Mouse (Mus musculus) CH12.LX (cell line): ENCODE data around the gene Emc6. TPM values are rescaled to one million over a fixed set of nuclear protein-coding genes. Genes with fewer than 3 reads are reported as not detected.

Experiments used
- DNase-seq: peaks from one replicate; pipeline ENCODE4 v3.0.0-alpha.2; 2013; ENCODE audit errors: extremely low read depth
- H3K27ac ChIP-seq: 2 replicates; pipeline ENCODE4 v1.5.1; 2012; ENCODE audit warnings: low read depth, mild to moderate bottlenecking, control low read depth, moderate library complexity; ENCODE audit not compliant: insufficient read depth
- H3K27me3 ChIP-seq: replicated peaks from 2 replicates; pipeline ENCODE3; 2012; ENCODE audit warnings: inconsistent platforms
- H3K36me3 ChIP-seq, 2 experiments: replicated peaks in 1 of 2; 2 replicates each; pipeline versions ENCODE3 to v1.6.1; 2012; ENCODE audit warnings: inconsistent platforms in 1 of 2, low read length in 1 of 2, mild to moderate bottlenecking in 1 of 2, mixed read lengths in 1 of 2, moderate library complexity in 1 of 2; ENCODE audit not compliant: control insufficient read depth in 1 of 2, insufficient read depth in 1 of 2
- H3K4me1 ChIP-seq, 2 experiments: 2 replicates each; pipeline ENCODE4 v1.6.1; 2012; ENCODE audit warnings: inconsistent platforms in 1 of 2, moderate library complexity in 1 of 2; ENCODE audit not compliant: insufficient read depth in 2 of 2, control insufficient read depth in 1 of 2
- H3K4me2 ChIP-seq: 2 replicates; pipeline ENCODE4 v1.6.1; 2012; ENCODE audit warnings: low read depth, mild to moderate bottlenecking, control low read depth; ENCODE audit not compliant: poor library complexity, insufficient read depth, severe bottlenecking
- H3K4me3 ChIP-seq, 3 experiments: fragments of 150-350 bp in 1 of 3; sonication (generic) in 1 of 3; replicated peaks in 1 of 3; 2 replicates each; pipeline versions ENCODE3 to v1.5.1; 2011 to 2012; ENCODE audit warnings: low read depth in 2 of 3, low read length in 2 of 3, mild to moderate bottlenecking in 2 of 3, moderate library complexity in 2 of 3, control low read depth in 1 of 3, improper control_type of control experiment in 1 of 3, inconsistent platforms in 1 of 3, mixed read lengths in 1 of 3; ENCODE audit not compliant: poor library complexity in 1 of 3
- H3K79me2 ChIP-seq: replicated peaks from 2 replicates; pipeline ENCODE4 v1.6.1; 2012; ENCODE audit warnings: mild to moderate bottlenecking, moderate library complexity; ENCODE audit not compliant: control insufficient read depth, poor library complexity, insufficient read depth, severe bottlenecking; ENCODE audit errors: extremely low read depth
- H3K9ac ChIP-seq: 2 replicates; pipeline ENCODE4 v1.6.1; 2012; ENCODE audit warnings: low read depth, mild to moderate bottlenecking, control low read depth, moderate library complexity; ENCODE audit not compliant: insufficient read depth
- H3K9me3 ChIP-seq: replicated peaks from 2 replicates; pipeline ENCODE3; 2012; ENCODE audit warnings: low read length, inconsistent platforms, mixed read lengths
- BHLHE40 ChIP-seq: IDR thresholded peaks from 2 replicates; pipeline ENCODE4 v1.6.1; 2011; ENCODE audit warnings: mild to moderate bottlenecking, low read depth, low read length, improper control_type of control experiment
- CHD1 ChIP-seq: IDR thresholded peaks from 2 replicates; pipeline ENCODE4 v1.6.1; 2012; ENCODE audit warnings: low read depth, low read length, improper control_type of control experiment, inconsistent platforms
- CHD2 ChIP-seq: IDR thresholded peaks from 2 replicates; pipeline ENCODE4 v1.6.1; 2011; ENCODE audit warnings: low read length, improper control_type of control experiment
- CTCF ChIP-seq, 2 experiments: IDR thresholded peaks in 1 of 2; conservative IDR thresholded peaks in 1 of 2; 2 replicates each; pipeline ENCODE4 v1.5.1; 2011 to 2012; ENCODE audit warnings: low read depth in 2 of 2, low read length in 2 of 2, improper control_type of control experiment in 1 of 2, inconsistent platforms in 1 of 2, mild to moderate bottlenecking in 1 of 2, moderate library complexity in 1 of 2
- E2F4 ChIP-seq: IDR thresholded peaks from 2 replicates; pipeline ENCODE4 v1.6.1; 2011; ENCODE audit warnings: low read depth, low read length, improper control_type of control experiment; ENCODE audit not compliant: insufficient replicate concordance
- ELF1 ChIP-seq: IDR thresholded peaks from 2 replicates; pipeline ENCODE4 v1.6.1; 2014; ENCODE audit warnings: low read depth, mild to moderate bottlenecking, inconsistent platforms, low read length, improper control_type of control experiment
- EP300 ChIP-seq: IDR thresholded peaks from 2 replicates; pipeline ENCODE4 v1.6.1; 2011; ENCODE audit warnings: low read length, improper control_type of control experiment
- ETS1 ChIP-seq: conservative IDR thresholded peaks from 2 replicates; pipeline ENCODE4 v1.6.1; 2012; ENCODE audit warnings: low read depth, mild to moderate bottlenecking, inconsistent platforms, low read length, improper control_type of control experiment, moderate library complexity
- GABPA ChIP-seq: IDR thresholded peaks from 2 replicates; pipeline ENCODE4 v1.6.1; 2012; ENCODE audit warnings: low read depth, low read length, improper control_type of control experiment, inconsistent platforms; ENCODE audit not compliant: insufficient replicate concordance
- HCFC1 ChIP-seq: IDR thresholded peaks from 2 replicates; pipeline ENCODE4 v1.6.1; 2012; ENCODE audit warnings: low read depth, mild to moderate bottlenecking, inconsistent platforms, low read length, improper control_type of control experiment
- IRF4 ChIP-seq: IDR thresholded peaks from 2 replicates; pipeline ENCODE4 v1.6.1; 2014; ENCODE audit warnings: low read depth, mild to moderate bottlenecking, inconsistent platforms, low read length, improper control_type of control experiment
- JUN ChIP-seq: IDR thresholded peaks from 2 replicates; pipeline ENCODE4 v1.6.1; 2011; ENCODE audit warnings: low read depth, mild to moderate bottlenecking, low read length, improper control_type of control experiment, moderate library complexity; ENCODE audit not compliant: insufficient read depth
- JUND ChIP-seq: conservative IDR thresholded peaks from 2 replicates; pipeline ENCODE4 v1.6.1; 2011; ENCODE audit warnings: low read depth, low read length, improper control_type of control experiment
- KAT2A ChIP-seq: IDR thresholded peaks from 2 replicates; pipeline ENCODE4 v1.6.1; 2012; ENCODE audit warnings: low read length, improper control_type of control experiment, inconsistent platforms; ENCODE audit not compliant: insufficient replicate concordance
- MAFK ChIP-seq: IDR thresholded peaks from 2 replicates; pipeline ENCODE4 v1.6.1; 2011; ENCODE audit warnings: low read length, improper control_type of control experiment; ENCODE audit not compliant: insufficient replicate concordance
- MAX ChIP-seq: IDR thresholded peaks from 2 replicates; pipeline ENCODE4 v1.6.1; 2011; ENCODE audit warnings: low read length, improper control_type of control experiment
- MAZ ChIP-seq: IDR thresholded peaks from 2 replicates; pipeline ENCODE4 v1.6.1; 2012; ENCODE audit warnings: low read depth, mild to moderate bottlenecking, inconsistent platforms, low read length, improper control_type of control experiment, moderate library complexity
- MEF2A ChIP-seq: IDR thresholded peaks from 2 replicates; pipeline ENCODE4 v1.6.1; 2014; ENCODE audit warnings: low read depth, mild to moderate bottlenecking, inconsistent platforms, low read length, improper control_type of control experiment, borderline replicate concordance
- MXI1 ChIP-seq: IDR thresholded peaks from 2 replicates; pipeline ENCODE4 v1.6.1; 2011; ENCODE audit warnings: mild to moderate bottlenecking, low read depth, low read length, improper control_type of control experiment
- MYC ChIP-seq: IDR thresholded peaks from 2 replicates; pipeline ENCODE4 v1.6.1; 2011; ENCODE audit warnings: low read depth, mild to moderate bottlenecking, improper control_type of control experiment, low read length
- NELFE ChIP-seq: IDR thresholded peaks from 2 replicates; pipeline ENCODE4 v1.6.1; 2011; ENCODE audit warnings: low read depth, low read length, improper control_type of control experiment
- NRF1 ChIP-seq: IDR thresholded peaks from 2 replicates; pipeline ENCODE4 v1.6.1; 2014; ENCODE audit warnings: low read depth, mild to moderate bottlenecking, inconsistent platforms, low read length, improper control_type of control experiment, moderate library complexity
- PAX5 ChIP-seq: IDR thresholded peaks from 2 replicates; pipeline ENCODE4 v1.6.1; 2012; ENCODE audit warnings: low read length, inconsistent platforms, mixed read lengths
- POLR2A ChIP-seq: IDR thresholded peaks from 2 replicates; pipeline ENCODE4 v1.6.1; 2011; ENCODE audit warnings: low read depth, mild to moderate bottlenecking, improper control_type of control experiment, low read length
- POLR2AphosphoS2 ChIP-seq: IDR thresholded peaks from 2 replicates; pipeline ENCODE4 v1.6.1; 2011; ENCODE audit warnings: low read depth, low read length, improper control_type of control experiment
- RAD21 ChIP-seq: IDR thresholded peaks from 2 replicates; pipeline ENCODE4 v1.6.1; 2011; ENCODE audit warnings: low read depth, mild to moderate bottlenecking, low read length, improper control_type of control experiment, moderate library complexity
- RCOR1 ChIP-seq: conservative IDR thresholded peaks from 2 replicates; pipeline ENCODE4 v1.6.1; 2012; ENCODE audit warnings: low read depth, mild to moderate bottlenecking, inconsistent platforms, low read length, improper control_type of control experiment
- SIN3A ChIP-seq: IDR thresholded peaks from 2 replicates; pipeline ENCODE4 v1.6.1; 2012; ENCODE audit warnings: low read length, improper control_type of control experiment, inconsistent platforms
- SMC3 ChIP-seq: IDR thresholded peaks from 2 replicates; pipeline ENCODE4 v1.6.1; 2011; ENCODE audit warnings: low read depth, low read length, improper control_type of control experiment
- TBP ChIP-seq: conservative IDR thresholded peaks from 2 replicates; pipeline ENCODE4 v1.6.1; 2011; ENCODE audit warnings: low read depth, low read length, improper control_type of control experiment
- TCF12 ChIP-seq: IDR thresholded peaks from 2 replicates; pipeline ENCODE4 v1.6.1; 2014; ENCODE audit warnings: low read depth, mild to moderate bottlenecking, inconsistent platforms, low read length, improper control_type of control experiment
- UBTF ChIP-seq: IDR thresholded peaks from 2 replicates; pipeline ENCODE4 v1.6.1; 2012; ENCODE audit warnings: low read depth, mild to moderate bottlenecking, inconsistent platforms, low read length, improper control_type of control experiment, moderate library complexity
- USF1 ChIP-seq: IDR thresholded peaks from 2 replicates; pipeline ENCODE4 v1.6.1; 2014; ENCODE audit warnings: low read depth, mild to moderate bottlenecking, inconsistent platforms, low read length, improper control_type of control experiment
- USF2 ChIP-seq: conservative IDR thresholded peaks from 2 replicates; pipeline ENCODE4 v1.6.1; 2011; ENCODE audit warnings: low read depth, low read length, improper control_type of control experiment
- ZC3H11A ChIP-seq: IDR thresholded peaks from 2 replicates; pipeline ENCODE4 v1.6.1; 2012; ENCODE audit warnings: low read depth, mild to moderate bottlenecking, inconsistent platforms, low read length, improper control_type of control experiment
- ZKSCAN1 ChIP-seq: IDR thresholded peaks from 2 replicates; pipeline ENCODE4 v1.6.1; 2012; ENCODE audit warnings: low read depth, inconsistent platforms, low read length, improper control_type of control experiment, borderline replicate concordance
- ZMIZ1 ChIP-seq: IDR thresholded peaks from 2 replicates; pipeline ENCODE4 v1.6.1; 2012; ENCODE audit warnings: low read depth, mild to moderate bottlenecking, inconsistent platforms, low read length, improper control_type of control experiment
- ZNF384 ChIP-seq: IDR thresholded peaks from 2 replicates; pipeline ENCODE4 v1.6.1; 2012; ENCODE audit warnings: low read depth, low read length, improper control_type of control experiment, inconsistent platforms
- dilution Hi-C: fragments of 300-500 bp; cut with MboI; formaldehyde crosslinking; loops from 2 replicates; pipeline ENCODE4 v1.14.3; 2020; ENCODE audit warnings: low sequenced_read_pairs; ENCODE audit not compliant: extremely low pct_unique_long_range_greater_than_20kb, extremely low pct_ligation_motif_present
- in situ Hi-C: fragments of 300-500 bp; cut with MboI; formaldehyde crosslinking; loops from 3 replicates; pipeline ENCODE4 v1.14.3; 2019; ENCODE audit warnings: low sequenced_read_pairs, low pct_ligation_motif_present, low pct_unique_long_range_greater_than_20kb, mixed read lengths
- polyA plus RNA-seq: library from polyadenylated mRNA; unstranded; fragments of >175 nt; gene quantifications from 2 replicates; pipeline ENCODE4 v1.2.1, GENCODE M21; 2012; ENCODE audit warnings: low read depth; ENCODE audit not compliant: insufficient read length
- total RNA-seq, 2 experiments: library from RNA; depleted of rRNA; stranded (reverse); fragments of 300-350 nt in 1 of 2; fragments of >200 nt in 1 of 2; gene quantifications; 2 replicates each; pipeline ENCODE4 v1.2.3; 2012 to 2014

Gene Emc6
- total and polyA plus RNA-seq, 3 experiments, result 124 to 292 (median 138) TPM

DNA sequence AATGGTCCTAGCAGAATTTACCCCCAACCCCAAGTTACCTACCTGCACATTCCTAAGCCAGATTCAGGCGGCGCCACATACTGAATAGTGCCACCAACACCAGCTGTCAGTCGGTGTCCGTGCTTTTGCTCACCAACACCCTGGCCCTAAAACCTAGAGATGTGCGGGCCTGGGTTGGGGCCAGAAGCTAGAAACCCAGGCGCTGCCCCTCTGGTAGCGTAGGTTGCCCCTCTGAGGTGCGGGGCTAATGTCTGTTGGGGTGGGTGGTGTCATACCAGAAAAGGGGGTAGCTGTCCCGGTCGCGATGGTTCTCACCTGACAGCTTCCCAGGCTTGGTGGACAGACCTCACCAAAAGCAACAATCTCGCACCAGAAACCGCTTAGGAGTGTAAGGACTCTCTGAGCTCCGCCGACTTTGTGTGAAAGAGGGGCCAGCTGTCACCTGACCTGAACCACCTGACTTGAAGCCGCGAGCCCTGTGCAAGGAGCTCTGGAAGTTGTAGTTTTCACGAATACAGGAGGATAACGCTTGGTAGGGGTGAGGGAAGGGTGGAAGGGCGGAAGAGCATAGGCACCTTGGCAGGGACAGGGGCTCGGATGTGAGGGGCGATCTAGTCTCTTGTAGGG is 21.9 kb upstream of the Emc6 start, which contains the start of gene Ctns:
Gene Ctns, minus strand, starts transcription at position 440 of the 627 bp plus-strand sequence.
- Histone ChIP-seq H3K9ac (peak within 1 kb of the TSS; percentile 76), H3K36me3 (peaks cover 0 to 7% of the 10 kb centered on the region in 2 experiments), H3K27me3 (peaks cover 2% of the 10 kb centered on the region), H3K79me2 (no peaks in the 10 kb centered on the region), H3K4me3 (peak within 1 kb of the TSS; percentile 70 to 91 (median 79)), H3K4me2 (peak within 1 kb of the TSS; percentile 90), H3K4me1 (peaks cover 6 to 25% of the 10 kb centered on the region in 2 experiments; a peak in 3 of 4 replicates), H3K27ac (no peak within 1 kb of the TSS), H3K9me3 (no peaks in the 10 kb centered on the region)
- dilution Hi-C loops (no loop called here), in situ Hi-C loops (no loop called here)
- TF ChIP-seq CHD2 (no peak; the same call in 1 of the 2 replicates), KAT2A (peak; percentile 70; the same call in 1 of the 2 replicates), MAFK (no peak), UBTF (no peak), ZMIZ1 (no peak), GABPA (no peak), TBP (no peak), MEF2A (no peak), ETS1 (no peak), PAX5 (no peak), ZKSCAN1 (no peak), BHLHE40 (peak; percentile 54), MAX (no peak), MYC (no peak), E2F4 (no peak), NRF1 (peak; percentile 12; the same call in 1 of the 2 replicates), TCF12 (no peak), USF1 (peak; percentile 92), POLR2A (no peak), USF2 (peak; percentile 91), CHD1 (no peak), HCFC1 (peak; percentile 92), MXI1 (no peak; the same call in 1 of the 2 replicates), JUND (no peak), EP300 (no peak), ZC3H11A (no peak), NELFE (peak; percentile 35; the same call in 1 of the 2 replicates), JUN (no peak), MAZ (0 out of 2 replicates have a peak, but pooled peaks have one; percentile 10), ZNF384 (no peak), RAD21 (no peak), POLR2AphosphoS2 (no peak), SMC3 (no peak), CTCF (conservative IDR thresholded peaks at IDR 0.05 in 1 of 2, IDR thresholded peaks at IDR 0.05 in 1 of 2; ENCODE audit: low read depth in 2 of 2, low read length in 2 of 2) (no peak), IRF4 (no peak), ELF1 (no peak), RCOR1 (no peak), SIN3A (peak; percentile 87)
- peak; percentile 83 for DNase-seq
